Mouse (Mus musculus) heart, embryonic 11.5 days (tissue): ENCODE measurements at regions not wholly inside any gene's neighbourhood (a gene's known extent, or its start where the extent isn't known, plus 50 kb on each side); places are given as distances from the start of the nearest gene placed in this dataset.

Source experiments
- ATAC-seq: fragments of 200-750 bp; cut with Nextera tagmentation; replicated peaks from 2 replicates; pipeline ENCODE4 v1.8.0; 2017; ENCODE audit warnings: moderate library complexity; ENCODE audit not compliant: insufficient number of reproducible peaks, low FRiP score, low TSS enrichment
- H3K27ac ChIP-seq: fragments of 300-500 bp; sonication (generic); 2 replicates; pipeline ENCODE4 v1.5.1; 2014; ENCODE audit warnings: mild to moderate bottlenecking, low read depth, low read length
- H3K27me3 ChIP-seq: fragments of 300-500 bp; sonication (generic); 2 replicates; pipeline ENCODE4 v1.6.1; 2014; ENCODE audit warnings: mild to moderate bottlenecking, low read length, mixed read lengths; ENCODE audit not compliant: control insufficient read depth, insufficient read depth
- H3K36me3 ChIP-seq: fragments of 300-500 bp; sonication (generic); 2 replicates; pipeline ENCODE4 v1.6.1; 2014; ENCODE audit warnings: mild to moderate bottlenecking, low read length, moderate library complexity, mixed read lengths; ENCODE audit not compliant: control insufficient read depth, insufficient read depth
- H3K4me1 ChIP-seq: fragments of 300-500 bp; sonication (generic); 2 replicates; pipeline ENCODE4 v1.6.1; 2014; ENCODE audit warnings: low read length; ENCODE audit not compliant: control insufficient read depth, insufficient read depth
- H3K4me2 ChIP-seq: fragments of 300-500 bp; sonication (generic); 2 replicates; pipeline ENCODE4 v1.6.1; 2014; ENCODE audit warnings: mild to moderate bottlenecking, moderate library complexity
- H3K4me3 ChIP-seq: fragments of 300-500 bp; sonication (generic); 2 replicates; pipeline ENCODE4 v1.5.1; 2014; ENCODE audit warnings: low read depth, low read length
- H3K9ac ChIP-seq: fragments of 300-500 bp; sonication (generic); 2 replicates; pipeline ENCODE4 v1.6.1; 2014; ENCODE audit warnings: mild to moderate bottlenecking, low read depth, low read length, moderate library complexity
- H3K9me3 ChIP-seq: fragments of 300-500 bp; sonication (generic); replicated peaks from 2 replicates; pipeline ENCODE4 v1.6.1; 2016; ENCODE audit warnings: low read length; ENCODE audit not compliant: control insufficient read depth
- WGBS: fragments of 180-500 bp; shearing (Covaris S2); extraction: QIAGEN DNeasy Blood & Tissue Kit; methylation state at CpG from one replicate; pipeline ENCODE4 v1.1.7; 2014; ENCODE audit not compliant: insufficient replicate concordance; 5-methylcytosine and 5-hydroxymethylcytosine counted together

GRCm38 (mm10) chr2:179013891-179014593, 428.2 kb upstream of the Cdh4 start:
- Histone ChIP-seq H3K9ac (no peak overlapping the region), H3K4me1 (no peaks in the 10 kb centered on the region), H3K27ac (no peak overlapping the region), H3K4me3 (no peak overlapping the region), H3K27me3 (no peaks in the 10 kb centered on the region), H3K36me3 (no peaks in the 10 kb centered on the region), H3K9me3 (no peaks in the 10 kb centered on the region), H3K4me2 (no peak overlapping the region)
- no peak for ATAC-seq
- 72% methylated on average over 6 of the region's 6 CpGs for WGBS

GRCm38 (mm10) chr2:179022675-179023194, 419.5 kb upstream of the Cdh4 start:
- WGBS: 65% methylated on average over 5 of the region's 5 CpGs
- no peaks in the 10 kb centered on the region; the same call in 1 of the 2 replicates for H3K27me3 ChIP-seq
- H3K36me3 ChIP-seq: no peaks in the 10 kb centered on the region
- no peak overlapping the region for H3K9ac ChIP-seq
- no peak overlapping the region for H3K4me3 ChIP-seq
- H3K4me1 ChIP-seq: no peaks in the 10 kb centered on the region
- H3K27ac ChIP-seq: no peak overlapping the region
- no peak overlapping the region for H3K4me2 ChIP-seq
- no peak for ATAC-seq
- H3K9me3 ChIP-seq: no peaks in the 10 kb centered on the region

DNA sequence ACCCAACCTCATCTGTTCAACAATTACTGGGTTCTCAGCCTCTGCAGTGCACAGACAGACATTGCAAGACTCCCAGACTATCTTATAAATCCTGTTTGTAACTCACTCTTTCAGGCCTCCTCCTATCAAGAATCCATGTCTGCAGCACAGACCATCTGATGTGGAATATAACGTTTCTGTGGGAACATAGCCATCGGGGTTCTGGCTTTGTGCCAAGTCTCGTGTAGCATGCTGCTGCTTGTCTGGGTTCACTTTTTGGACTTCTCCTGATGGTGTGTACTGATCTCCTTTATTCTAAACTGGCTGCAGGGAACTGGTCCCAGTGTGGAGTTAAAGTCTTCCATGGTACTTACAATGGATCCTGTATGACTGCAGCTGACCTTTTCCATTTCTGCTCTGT, 418.0 kb upstream of the Cdh4 start:
- Histone ChIP-seq H3K9ac (no peak overlapping the region), H3K4me2 (no peak overlapping the region), H3K4me1 (no peaks in the 10 kb centered on the region), H3K36me3 (no peaks in the 10 kb centered on the region), H3K27me3 (no peaks in the 10 kb centered on the region; the same call in 1 of the 2 replicates), H3K9me3 (no peaks in the 10 kb centered on the region), H3K4me3 (no peak overlapping the region), H3K27ac (no peak overlapping the region)
- WGBS: 63% methylated on average over 3 of the region's 3 CpGs
- ATAC-seq: no peak

- 80% methylated on average over 2 of the region's 2 CpGs for WGBS
- ATAC-seq: no peak
- no peaks in the 10 kb centered on the region for H3K36me3 ChIP-seq
- no peak overlapping the region for H3K27ac ChIP-seq
- no peaks in the 10 kb centered on the region for H3K4me1 ChIP-seq
- no peaks in the 10 kb centered on the region for H3K9me3 ChIP-seq
- no peak overlapping the region for H3K9ac ChIP-seq
- H3K4me3 ChIP-seq: no peak overlapping the region
- no peaks in the 10 kb centered on the region for H3K27me3 ChIP-seq
- no peak overlapping the region for H3K4me2 ChIP-seq
Measured at GRCm38 (mm10) chr2:179033171-179033570, 409.1 kb upstream of the Cdh4 start.

DNA sequence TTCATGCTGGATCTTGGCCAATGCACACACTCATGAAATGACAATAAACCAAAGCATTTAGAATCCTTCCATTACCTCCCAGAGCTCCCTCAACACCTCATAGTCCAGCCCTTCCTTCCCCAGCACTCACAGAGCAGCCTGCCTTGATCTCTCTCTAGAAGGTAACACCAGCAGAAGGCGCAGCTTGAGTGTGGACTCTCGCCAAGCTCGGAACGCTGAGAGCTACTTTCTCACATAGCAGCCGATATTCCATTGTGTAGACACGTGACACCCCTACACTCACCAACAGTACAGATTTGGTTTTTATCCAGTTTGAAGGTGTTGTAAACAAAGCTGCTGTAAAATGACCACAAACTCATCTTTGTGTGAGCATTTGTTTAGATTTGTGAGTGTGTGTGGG, 406.8 kb upstream of the Cdh4 start:
- ATAC-seq: no peak
- no peak overlapping the region for H3K4me2 ChIP-seq
- H3K9me3 ChIP-seq: no peaks in the 10 kb centered on the region
- no peak overlapping the region for H3K4me3 ChIP-seq
- no peak overlapping the region for H3K27ac ChIP-seq
- WGBS: 75% methylated on average over 6 of the region's 6 CpGs
- no peaks in the 10 kb centered on the region for H3K4me1 ChIP-seq
- no peak overlapping the region for H3K9ac ChIP-seq
- H3K36me3 ChIP-seq: no peaks in the 10 kb centered on the region
- H3K27me3 ChIP-seq: no peaks in the 10 kb centered on the region

- WGBS: 49% methylated on average over 2 of the region's 2 CpGs
- H3K9me3 ChIP-seq: no peaks in the 10 kb centered on the region
- no peak overlapping the region for H3K9ac ChIP-seq
- H3K27me3 ChIP-seq: 0 out of 2 replicates have a peak, but pooled peaks cover 2% of the 10 kb centered on the region
- H3K36me3 ChIP-seq: no peaks in the 10 kb centered on the region
- H3K27ac ChIP-seq: no peak overlapping the region
- no peaks in the 10 kb centered on the region for H3K4me1 ChIP-seq
- no peak overlapping the region for H3K4me3 ChIP-seq
- no peak overlapping the region for H3K4me2 ChIP-seq
- no peak for ATAC-seq
Measured at GRCm38 (mm10) chr2:179039697-179040096, 402.5 kb upstream of the Cdh4 start.

- H3K36me3 ChIP-seq: no peaks in the 10 kb centered on the region
- H3K4me1 ChIP-seq: no peaks in the 10 kb centered on the region
- no peak overlapping the region for H3K4me3 ChIP-seq
- H3K9ac ChIP-seq: no peak overlapping the region
- no peak for ATAC-seq
- H3K9me3 ChIP-seq: no peaks in the 10 kb centered on the region
- H3K4me2 ChIP-seq: no peak overlapping the region
- no peak overlapping the region for H3K27ac ChIP-seq
- 70% methylated on average over 4 of the region's 4 CpGs for WGBS
- 0 out of 2 replicates have a peak, but pooled peaks cover 2% of the 10 kb centered on the region for H3K27me3 ChIP-seq
Measured at GRCm38 (mm10) chr2:179043671-179044070, 398.6 kb upstream of the Cdh4 start.

DNA sequence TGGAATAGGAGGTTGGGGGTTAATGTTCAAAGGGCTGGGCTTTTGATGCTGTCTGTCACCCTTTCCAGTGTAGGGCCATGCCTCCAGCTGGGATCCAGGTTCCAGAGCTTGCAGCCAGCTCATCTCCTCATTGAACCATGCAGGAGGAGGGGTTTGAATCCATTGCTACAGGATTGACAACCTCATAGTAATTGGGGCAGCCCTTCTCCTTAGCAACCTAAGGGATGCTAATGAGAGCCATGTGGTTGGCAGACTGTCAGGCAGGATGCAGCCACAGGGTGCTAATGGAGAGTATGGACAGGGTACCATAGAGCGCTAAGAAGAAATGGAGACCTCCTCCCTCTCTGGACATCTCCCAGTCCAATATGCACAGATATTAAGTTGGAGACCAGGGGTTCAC, 396.9 kb upstream of the Cdh4 start:
- Histone ChIP-seq H3K27me3 (0 out of 2 replicates have a peak, but pooled peaks cover 2% of the 10 kb centered on the region), H3K4me3 (no peak overlapping the region), H3K36me3 (no peaks in the 10 kb centered on the region), H3K9me3 (no peaks in the 10 kb centered on the region), H3K9ac (no peak overlapping the region), H3K4me2 (no peak overlapping the region), H3K27ac (no peak overlapping the region), H3K4me1 (no peaks in the 10 kb centered on the region)
- WGBS: 43% methylated on average over 1 of the region's 1 CpGs
- no peak for ATAC-seq

GRCm38 (mm10) chr2:179054441-179054840, 387.8 kb upstream of the Cdh4 start:
- 71% methylated on average over 8 of the region's 8 CpGs for WGBS
- no peaks in the 10 kb centered on the region for H3K9me3 ChIP-seq
- no peak overlapping the region for H3K9ac ChIP-seq
- H3K4me1 ChIP-seq: no peaks in the 10 kb centered on the region
- no peak overlapping the region for H3K27ac ChIP-seq
- no peak overlapping the region for H3K4me2 ChIP-seq
- H3K4me3 ChIP-seq: no peak overlapping the region
- no peak for ATAC-seq
- no peaks in the 10 kb centered on the region for H3K27me3 ChIP-seq
- H3K36me3 ChIP-seq: no peaks in the 10 kb centered on the region
